Mouse (Mus musculus) C2C12 (cell line): ENCODE results near the gene Bcr. TPM values are rescaled to one million over a fixed set of nuclear protein-coding genes. Genes with fewer than 3 reads are reported as not detected.

Source experiments
- H3K27me3 ChIP-seq: one replicate; pipeline ENCODE4 v1.6.1; 2011; ENCODE audit not compliant: control insufficient read depth, insufficient read depth, insufficient read length
- H3K36me3 ChIP-seq: one replicate; pipeline ENCODE4 v1.6.1; 2011; ENCODE audit not compliant: control insufficient read depth, insufficient read depth
- H3K4me3 ChIP-seq: one replicate; pipeline ENCODE4 v1.5.1; 2011; ENCODE audit warnings: mild to moderate bottlenecking, control low read depth; ENCODE audit not compliant: poor library complexity, insufficient read depth, severe bottlenecking
- H3K79me2 ChIP-seq: one replicate; pipeline ENCODE4 v1.6.1; 2011; ENCODE audit not compliant: control insufficient read depth, insufficient read depth
- H3K79me3 ChIP-seq: one replicate; pipeline ENCODE4 v1.6.1; 2011; ENCODE audit warnings: low read depth, control low read depth
- H3ac ChIP-seq: one replicate; pipeline ENCODE3; 2011; ENCODE audit warnings: low read depth; ENCODE audit not compliant: control insufficient read depth, insufficient read length
- CEBPB ChIP-seq: IDR thresholded peaks from one replicate; pipeline ENCODE4 v1.6.1; 2011; ENCODE audit warnings: low read depth, mild to moderate bottlenecking, control low read depth, moderate library complexity
- CTCF ChIP-seq: IDR thresholded peaks from one replicate; pipeline ENCODE4 v1.5.1; 2011; ENCODE audit not compliant: control insufficient read depth, insufficient read depth, insufficient read length
- FOSL1 ChIP-seq: IDR thresholded peaks from one replicate; pipeline ENCODE4 v1.8.0; 2011; ENCODE audit warnings: mild to moderate bottlenecking, low read length; ENCODE audit not compliant: poor library complexity, insufficient read depth, severe bottlenecking
- MAX ChIP-seq: IDR thresholded peaks from one replicate; pipeline ENCODE4 v1.6.1; 2011; ENCODE audit warnings: mild to moderate bottlenecking, control low read depth
- MYOD1 ChIP-seq: IDR thresholded peaks from one replicate; pipeline ENCODE4 v1.6.1; 2011; ENCODE audit warnings: low read depth; ENCODE audit not compliant: control insufficient read depth, insufficient read length
- MYOG ChIP-seq: IDR thresholded peaks from one replicate; pipeline ENCODE4 v1.6.1; 2011; ENCODE audit not compliant: control insufficient read depth, insufficient read length; ENCODE audit errors: extremely low read depth
- USF1 ChIP-seq: IDR thresholded peaks from one replicate; pipeline ENCODE4 v1.6.1; 2011; ENCODE audit warnings: low read depth, mild to moderate bottlenecking, control low read depth, moderate library complexity
- polyA plus RNA-seq: library from polyadenylated mRNA; unstranded; fragments of >200 nt; fragmentation: generic; extraction: Trizol; gene quantifications from one replicate; pipeline ENCODE4 v1.2.1, GENCODE M21; 2012; ENCODE audit warnings: missing spikeins

The Bcr gene
- polyA plus RNA-seq, 1 experiment = 16.1 TPM

GRCm38 (mm10) chr10:75063301-75063965 lies 3.0 kb downstream of the Bcr start:
- Histone ChIP-seq H3K36me3 (peaks cover 5% of the 10 kb centered on the region), H3K4me3 (no peak overlapping the region), H3K79me3 (peaks cover 54% of the 10 kb centered on the region), H3K27me3 (no peaks in the 10 kb centered on the region), H3ac (no peak overlapping the region), H3K79me2 (peaks cover 78% of the 10 kb centered on the region)
- no peak for TF ChIP-seq CEBPB
- TF ChIP-seq MYOD1 = peak; percentile 19

- no peak overlapping the region for H3K4me3 ChIP-seq
- H3K79me2 ChIP-seq = peaks cover 100% of the 10 kb centered on the region
- no peak overlapping the region for H3ac ChIP-seq
- peaks cover 69% of the 10 kb centered on the region for H3K79me3 ChIP-seq
- TF ChIP-seq USF1 (no peak), MYOG (no peak), CEBPB (no peak), CTCF (no peak)
- no peaks in the 10 kb centered on the region for H3K27me3 ChIP-seq
- peaks cover 5% of the 10 kb centered on the region for H3K36me3 ChIP-seq
Measured at GRCm38 (mm10) chr10:75065691-75066090, 5.3 kb downstream of the Bcr start.

GRCm38 (mm10) chr10:75067446-75067845 lies 7.1 kb downstream of the Bcr start:
- no peak overlapping the region for H3K4me3 ChIP-seq
- H3ac ChIP-seq = no peak overlapping the region
- H3K27me3 ChIP-seq = no peaks in the 10 kb centered on the region
- peaks cover 100% of the 10 kb centered on the region for H3K79me2 ChIP-seq
- peaks cover 61% of the 10 kb centered on the region for H3K79me3 ChIP-seq
- H3K36me3 ChIP-seq = peaks cover 5% of the 10 kb centered on the region
- TF ChIP-seq CTCF (no peak), MYOG (no peak), MAX (no peak), FOSL1 (no peak), USF1 (no peak), MYOD1 (no peak), CEBPB (no peak)

GRCm38 (mm10) chr10:75068086-75068485 lies 7.7 kb downstream of the Bcr start:
- peaks cover 5% of the 10 kb centered on the region for H3K36me3 ChIP-seq
- H3K27me3 ChIP-seq = no peaks in the 10 kb centered on the region
- no peak overlapping the region for H3K4me3 ChIP-seq
- peaks cover 100% of the 10 kb centered on the region for H3K79me2 ChIP-seq
- peaks cover 58% of the 10 kb centered on the region for H3K79me3 ChIP-seq
- TF ChIP-seq CEBPB (no peak), CTCF (no peak), FOSL1 (no peak), MAX (no peak), USF1 (no peak), MYOG (no peak), MYOD1 (no peak)
- H3ac ChIP-seq = no peak overlapping the region

GRCm38 (mm10) chr10:75068624-75069328 lies 8.4 kb downstream of the Bcr start:
- H3ac ChIP-seq = no peak overlapping the region
- TF ChIP-seq MAX (no peak), MYOD1 (peak; percentile 36)
- H3K4me3 ChIP-seq = no peak overlapping the region
- H3K27me3 ChIP-seq = no peaks in the 10 kb centered on the region
- H3K79me2 ChIP-seq = peaks cover 100% of the 10 kb centered on the region
- H3K36me3 ChIP-seq = peaks cover 5% of the 10 kb centered on the region
- peaks cover 57% of the 10 kb centered on the region for H3K79me3 ChIP-seq

GRCm38 (mm10) chr10:75070281-75070976 lies 10.0 kb downstream of the Bcr start:
- no peaks in the 10 kb centered on the region for H3K27me3 ChIP-seq
- H3K79me3 ChIP-seq = peaks cover 44% of the 10 kb centered on the region
- TF ChIP-seq CEBPB = no peak
- TF ChIP-seq MYOG = no peak
- TF ChIP-seq FOSL1 = no peak
- no peak for TF ChIP-seq MAX
- TF ChIP-seq USF1 = no peak
- no peak for TF ChIP-seq CTCF
- no peak for TF ChIP-seq MYOD1
- peaks cover 98% of the 10 kb centered on the region for H3K79me2 ChIP-seq
- no peak overlapping the region for H3ac ChIP-seq
- no peak overlapping the region for H3K4me3 ChIP-seq
- H3K36me3 ChIP-seq = peaks cover 5% of the 10 kb centered on the region
